Comparison of ENCODE assay signal across 11 mouse cellular contexts in genomic region chr13:94869541-94869940, GRCm38 (mm10). TPM values are rescaled to one million over a fixed set of nuclear protein-coding genes. Genes with fewer than 3 reads are reported as not detected.
DNase-seq lines count a peak whose midpoint lies in the region; ATAC-seq and TF ChIP-seq lines count a peak whose summit lies in the region.
"Had no signal": no experiment of that assay in that cellular context is flagged by ENCODE, and none has a peak within 500 bp of the region (broad histone marks: within the 10 kb centered on the region; RNA-seq: fewer than 3 reads in every experiment).

No protein-coding gene starts in this region.

- no peak for TF ChIP-seq POLR2A in thymus, adult 2 months (IDR thresholded peaks at IDR 0.05; ENCODE audit: control insufficient read depth, extremely low read depth, insufficient read depth, low read length, poor library complexity)

- no peak overlapping the region for H3K4me2 ChIP-seq in forebrain, postnatal 0 days (ENCODE audit: low read depth)
- 0 out of 2 replicates have a peak overlapping the region, but pooled peaks have one; percentile 68 for H3K4me2 ChIP-seq in liver, postnatal 0 days (ENCODE audit: low read depth, low read length)
- no peak overlapping the region for H3K4me2 ChIP-seq in liver, embryonic 11.5 days
- H3K4me2 ChIP-seq in forebrain, embryonic 15.5 days (replicated peaks) = peak overlapping the region; percentile 44; the same call in 1 of the 2 replicates
- peak overlapping the region; percentile 55 for H3K4me2 ChIP-seq in neural tube, embryonic 12.5 days (replicated peaks)

- H3K9me3 ChIP-seq in forebrain, embryonic 10.5 days = no peaks in the 10 kb centered on the region
- no peaks in the 10 kb centered on the region for H3K9me3 ChIP-seq in forebrain, postnatal 0 days (ENCODE audit: low read length)
- no peaks in the 10 kb centered on the region for H3K9me3 ChIP-seq in liver, postnatal 0 days (ENCODE audit: low read length)
- no peaks in the 10 kb centered on the region for H3K9me3 ChIP-seq in liver, embryonic 11.5 days (ENCODE audit: control insufficient read depth, low read length)
- no peaks in the 10 kb centered on the region for H3K9me3 ChIP-seq in forebrain, embryonic 15.5 days
- H3K9me3 ChIP-seq in neural tube, embryonic 12.5 days = no peaks in the 10 kb centered on the region

- H3K4me3 ChIP-seq in forebrain, embryonic 10.5 days = peak overlapping the region; percentile 50
- H3K4me3 ChIP-seq in forebrain, postnatal 0 days (ENCODE audit: low read depth, low read length) = no peak overlapping the region
- no peak overlapping the region for H3K4me3 ChIP-seq in liver, postnatal 0 days (ENCODE audit: low read depth, low read length)
- H3K4me3 ChIP-seq in liver, embryonic 11.5 days (ENCODE audit: low read depth, low read length) = no peak overlapping the region
- no peak overlapping the region for H3K4me3 ChIP-seq in forebrain, embryonic 15.5 days
- H3K4me3 ChIP-seq in neural tube, embryonic 12.5 days = no peak overlapping the region
- H3K4me3 ChIP-seq in thymus, adult 2 months (ENCODE audit: control insufficient read depth, insufficient read depth, low read length) = no peak overlapping the region

- no peak for TF ChIP-seq CTCF in forebrain, postnatal 0 days (IDR thresholded peaks at IDR 0.05; ENCODE audit: low read depth)
- no peak for TF ChIP-seq CTCF in liver, postnatal 0 days (IDR thresholded peaks at IDR 0.05; ENCODE audit: low read depth)
- TF ChIP-seq CTCF in thymus, adult 2 months (IDR thresholded peaks at IDR 0.05; ENCODE audit: borderline replicate concordance, control insufficient read depth, extremely low read depth, insufficient read depth, low read length, poor library complexity) = no peak

- no peaks in the 10 kb centered on the region for H3K36me3 ChIP-seq in forebrain, embryonic 10.5 days (replicated peaks)
- no peaks in the 10 kb centered on the region for H3K36me3 ChIP-seq in forebrain, postnatal 0 days (ENCODE audit: insufficient read depth)
- H3K36me3 ChIP-seq in liver, postnatal 0 days (replicated peaks; ENCODE audit: insufficient read depth, low read length) = no peaks in the 10 kb centered on the region
- H3K36me3 ChIP-seq in liver, embryonic 11.5 days (ENCODE audit: control insufficient read depth, insufficient read depth, low read length) = no peaks in the 10 kb centered on the region
- no peaks in the 10 kb centered on the region for H3K36me3 ChIP-seq in forebrain, embryonic 15.5 days
- no peaks in the 10 kb centered on the region for H3K36me3 ChIP-seq in neural tube, embryonic 12.5 days
- no peaks in the 10 kb centered on the region for H3K36me3 ChIP-seq in thymus, adult 2 months (ENCODE audit: control insufficient read depth, insufficient read depth, low read length)

- peak; percentile 41 for DNase-seq in forebrain, embryonic 10.5 days (ENCODE audit: extremely low spot score, low spot score)
- DNase-seq in forebrain, postnatal 0 days = no peak
- DNase-seq in liver, postnatal 0 days = no peak
- DNase-seq in liver, embryonic 11.5 days (ENCODE audit: low spot score) = no peak
- no peak for DNase-seq in right cerebral cortex, postnatal 4 days
- no peak for DNase-seq in thymus, adult 2 months
- DNase-seq: adrenal gland, postnatal 10 days; kidney, postnatal 10 days had no signal

- no peak for ATAC-seq in forebrain, postnatal 0 days
- no peak for ATAC-seq in liver, postnatal 0 days
- ATAC-seq in liver, embryonic 11.5 days (replicated peaks; ENCODE audit: low FRiP score) = no peak
- no peak for ATAC-seq in forebrain, embryonic 15.5 days (replicated peaks)
- no peak for ATAC-seq in neural tube, embryonic 12.5 days (ENCODE audit: low FRiP score, low read depth)

- H3K9ac ChIP-seq in forebrain, postnatal 0 days = no peak overlapping the region
- no peak overlapping the region for H3K9ac ChIP-seq in liver, postnatal 0 days (replicated peaks)
- no peak overlapping the region for H3K9ac ChIP-seq in liver, embryonic 11.5 days (ENCODE audit: low read depth, low read length)
- H3K9ac ChIP-seq in forebrain, embryonic 15.5 days (replicated peaks) = no peak overlapping the region
- no peak overlapping the region for H3K9ac ChIP-seq in neural tube, embryonic 12.5 days

- H3K4me1 ChIP-seq in forebrain, embryonic 10.5 days = peaks cover 43% of the 10 kb centered on the region
- peaks cover 5% of the 10 kb centered on the region; the same call in 1 of the 2 replicates for H3K4me1 ChIP-seq in forebrain, postnatal 0 days (ENCODE audit: insufficient read depth)
- H3K4me1 ChIP-seq in liver, postnatal 0 days (ENCODE audit: insufficient read depth) = peaks cover 3% of the 10 kb centered on the region; the same call in 1 of the 2 replicates
- H3K4me1 ChIP-seq in liver, embryonic 11.5 days (replicated peaks; ENCODE audit: control insufficient read depth, insufficient read depth, low read length) = 0 out of 2 replicates have a peak, but pooled peaks cover 5% of the 10 kb centered on the region
- peaks cover 12% of the 10 kb centered on the region for H3K4me1 ChIP-seq in forebrain, embryonic 15.5 days
- peaks cover 12% of the 10 kb centered on the region; the same call in 1 of the 2 replicates for H3K4me1 ChIP-seq in neural tube, embryonic 12.5 days
- no peaks in the 10 kb centered on the region for H3K4me1 ChIP-seq in thymus, adult 2 months (replicated peaks; ENCODE audit: control insufficient read depth, insufficient read depth, low read length)

- no peak overlapping the region for H3K27ac ChIP-seq in forebrain, embryonic 10.5 days
- no peak overlapping the region for H3K27ac ChIP-seq in forebrain, postnatal 0 days (ENCODE audit: low read depth, low read length)
- no peak overlapping the region for H3K27ac ChIP-seq in liver, postnatal 0 days (ENCODE audit: low read depth)
- H3K27ac ChIP-seq in liver, embryonic 11.5 days (ENCODE audit: low read depth, low read length) = no peak overlapping the region
- H3K27ac ChIP-seq in forebrain, embryonic 15.5 days (replicated peaks) = no peak overlapping the region
- H3K27ac ChIP-seq in neural tube, embryonic 12.5 days = no peak overlapping the region
- H3K27ac ChIP-seq in thymus, adult 2 months (ENCODE audit: control insufficient read depth, insufficient read depth, low read length) = no peak overlapping the region

- no peak for TF ChIP-seq EP300 in liver, postnatal 0 days (IDR thresholded peaks at IDR 0.05; ENCODE audit: low read depth)

- peaks cover 100% of the 10 kb centered on the region for H3K27me3 ChIP-seq in forebrain, embryonic 10.5 days (ENCODE audit: poor library complexity, severe bottlenecking)
- peaks cover 86% of the 10 kb centered on the region for H3K27me3 ChIP-seq in forebrain, postnatal 0 days (ENCODE audit: insufficient read depth, low read length)
- H3K27me3 ChIP-seq in liver, postnatal 0 days (ENCODE audit: insufficient read depth, low read length) = peaks cover 81% of the 10 kb centered on the region
- H3K27me3 ChIP-seq in liver, embryonic 11.5 days (replicated peaks; ENCODE audit: control insufficient read depth, insufficient read depth, low read length) = peaks cover 93% of the 10 kb centered on the region
- H3K27me3 ChIP-seq in forebrain, embryonic 15.5 days = peaks cover 85% of the 10 kb centered on the region
- H3K27me3 ChIP-seq in neural tube, embryonic 12.5 days (replicated peaks) = peaks cover 90% of the 10 kb centered on the region
- H3K27me3 ChIP-seq in thymus, adult 2 months (ENCODE audit: control insufficient read depth, insufficient read depth, low read length) = peaks cover 38% of the 10 kb centered on the region

- WGBS in forebrain, embryonic 10.5 days = 2% methylated on average over 8 of the region's 8 CpGs
- under 1% methylated on average over 8 of the region's 8 CpGs for WGBS in forebrain, postnatal 0 days
- WGBS in liver, postnatal 0 days (ENCODE audit: insufficient replicate concordance) = 8% methylated on average over 8 of the region's 8 CpGs
- WGBS in liver, embryonic 11.5 days = 3% methylated on average over 8 of the region's 8 CpGs
- WGBS in forebrain, embryonic 15.5 days = 4% methylated on average over 8 of the region's 8 CpGs
- WGBS in neural tube, embryonic 12.5 days = 3% methylated on average over 8 of the region's 8 CpGs
- 19% methylated on average over 8 of the region's 8 CpGs for whole genome bisulfite sequencing in thymus, adult 2 months

RNA-seq across cellular contexts. Expression of gene Otp, which starts 5.9 kb away (rescaled TPM):
- polyA plus RNA-seq in forebrain, embryonic 10.5 days (2016; fragmentation: Nextera tagmentation; extraction: Ambion mirVana) = 0.55 and 1.6 TPM in 2 replicates
- total RNA-seq in forebrain, postnatal 0 days (2014; rRNA removed) = 1.1 and 4.3 TPM in 2 replicates
- 0.57 and 1.5 TPM in 2 replicates for polyA plus RNA-seq in forebrain, postnatal 0 days (2015; fragmentation: Nextera tagmentation; extraction: Ambion mirVana)
- not detected in 2 replicates for polyA plus RNA-seq in liver, postnatal 0 days (2015; fragmentation: Nextera tagmentation; extraction: Ambion mirVana)
- polyA plus RNA-seq in liver, embryonic 11.5 days (2014; fragmentation: Nextera tagmentation; extraction: Ambion mirVana) = not detected in 2 replicates
- polyA plus RNA-seq in forebrain, embryonic 15.5 days (2015; fragmentation: Nextera tagmentation; extraction: Ambion mirVana) = 1.4 and 3.6 TPM in 2 replicates
- polyA plus RNA-seq in neural tube, embryonic 12.5 days (2016; fragmentation: Nextera tagmentation; extraction: Ambion mirVana) = 10.9 and 13.0 TPM in 2 replicates
- polyA plus RNA-seq in thymus, adult 2 months (2012; rRNA removed) = not detected in 2 replicates
- total RNA-seq: adrenal gland, postnatal 10 days; gastrocnemius, postnatal 4 days had no signal

Comparison
In these comparisons a context has a peak if more than half of its experiments do, and no peak if none do; other contexts are left out.
1. H3K4me2 ChIP-seq: peak in liver, postnatal 0 days (single experiment), forebrain, embryonic 15.5 days (single experiment) and neural tube, embryonic 12.5 days (single experiment); none in forebrain, postnatal 0 days (single experiment) and liver, embryonic 11.5 days (single experiment).